Mouse (Mus musculus): ENCODE results near the gene Msh3. TPM values are rescaled to one million over a fixed set of nuclear protein-coding genes. Genes with fewer than 3 reads are reported as not detected.

Msh3 gene
- polyA plus RNA-seq, 1 experiment: 5.4 TPM

GRCm38 (mm10) chr13:92328000-92328399 is 26.8 kb downstream of the Msh3 start:
- H3K79me2 ChIP-seq (ENCODE audit: control insufficient read depth, insufficient read depth): no peaks in the 10 kb centered on the region
- no peak overlapping the region for H3K4me3 ChIP-seq (ENCODE audit: insufficient read depth, poor library complexity, severe bottlenecking)
- H3ac ChIP-seq (ENCODE audit: control insufficient read depth, insufficient read length, low read depth): no peak overlapping the region
- no peaks in the 10 kb centered on the region for H3K79me3 ChIP-seq (ENCODE audit: low read depth)
- no peak for TF ChIP-seq CEBPB (IDR thresholded peaks at IDR 0.05; ENCODE audit: low read depth)
- no peak for TF ChIP-seq USF1 (IDR thresholded peaks at IDR 0.05; ENCODE audit: low read depth)
- TF ChIP-seq MYOD1 (IDR thresholded peaks at IDR 0.05; ENCODE audit: control insufficient read depth, insufficient read length, low read depth): no peak
- H3K36me3 ChIP-seq (ENCODE audit: control insufficient read depth, insufficient read depth): peaks cover 5% of the 10 kb centered on the region
- H3K27me3 ChIP-seq (ENCODE audit: control insufficient read depth, insufficient read depth, insufficient read length): no peaks in the 10 kb centered on the region

- Histone ChIP-seq H3K79me3 (ENCODE audit: low read depth) (no peaks in the 10 kb centered on the region), H3K27me3 (ENCODE audit: control insufficient read depth, insufficient read depth, insufficient read length) (no peaks in the 10 kb centered on the region), H3K4me3 (ENCODE audit: insufficient read depth, poor library complexity, severe bottlenecking) (no peak overlapping the region), H3K36me3 (ENCODE audit: control insufficient read depth, insufficient read depth) (peaks cover 5% of the 10 kb centered on the region), H3ac (ENCODE audit: control insufficient read depth, insufficient read length, low read depth) (no peak overlapping the region), H3K79me2 (ENCODE audit: control insufficient read depth, insufficient read depth) (no peaks in the 10 kb centered on the region)
- TF ChIP-seq MYOG (IDR thresholded peaks at IDR 0.05; ENCODE audit: control insufficient read depth, extremely low read depth, insufficient read length) (no peak), MAX (IDR thresholded peaks at IDR 0.05) (no peak), MYOD1 (IDR thresholded peaks at IDR 0.05; ENCODE audit: control insufficient read depth, insufficient read length, low read depth) (no peak), FOSL1 (IDR thresholded peaks at IDR 0.05; ENCODE audit: insufficient read depth, low read length, poor library complexity, severe bottlenecking) (no peak), USF1 (IDR thresholded peaks at IDR 0.05; ENCODE audit: low read depth) (no peak), CTCF (IDR thresholded peaks at IDR 0.05; ENCODE audit: control insufficient read depth, insufficient read depth, insufficient read length) (no peak), CEBPB (IDR thresholded peaks at IDR 0.05; ENCODE audit: low read depth) (no peak)
These were observed 28.8 kb downstream of the Msh3 start for GRCm38 (mm10) chr13:92326030-92326429.

- Histone ChIP-seq H3K79me2 (ENCODE audit: control insufficient read depth, insufficient read depth) (no peaks in the 10 kb centered on the region), H3K79me3 (ENCODE audit: low read depth) (no peaks in the 10 kb centered on the region), H3K36me3 (ENCODE audit: control insufficient read depth, insufficient read depth) (peaks cover 9% of the 10 kb centered on the region), H3ac (ENCODE audit: control insufficient read depth, insufficient read length, low read depth) (no peak overlapping the region), H3K4me3 (ENCODE audit: insufficient read depth, poor library complexity, severe bottlenecking) (no peak overlapping the region), H3K27me3 (ENCODE audit: control insufficient read depth, insufficient read depth, insufficient read length) (no peaks in the 10 kb centered on the region)
- TF ChIP-seq MYOG (IDR thresholded peaks at IDR 0.05; ENCODE audit: control insufficient read depth, extremely low read depth, insufficient read length) (no peak), MYOD1 (IDR thresholded peaks at IDR 0.05; ENCODE audit: control insufficient read depth, insufficient read length, low read depth) (no peak), USF1 (IDR thresholded peaks at IDR 0.05; ENCODE audit: low read depth) (no peak), CTCF (IDR thresholded peaks at IDR 0.05; ENCODE audit: control insufficient read depth, insufficient read depth, insufficient read length) (no peak), CEBPB (IDR thresholded peaks at IDR 0.05; ENCODE audit: low read depth) (no peak), MAX (IDR thresholded peaks at IDR 0.05) (no peak), FOSL1 (IDR thresholded peaks at IDR 0.05; ENCODE audit: insufficient read depth, low read length, poor library complexity, severe bottlenecking) (no peak)
These were observed 34.0 kb downstream of the Msh3 start for GRCm38 (mm10) chr13:92320770-92321169.

- Histone ChIP-seq H3K79me2 (ENCODE audit: control insufficient read depth, insufficient read depth) (no peaks in the 10 kb centered on the region), H3ac (ENCODE audit: control insufficient read depth, insufficient read length, low read depth) (no peak overlapping the region), H3K27me3 (ENCODE audit: control insufficient read depth, insufficient read depth, insufficient read length) (no peaks in the 10 kb centered on the region), H3K4me3 (ENCODE audit: insufficient read depth, poor library complexity, severe bottlenecking) (no peak overlapping the region), H3K79me3 (ENCODE audit: low read depth) (no peaks in the 10 kb centered on the region), H3K36me3 (ENCODE audit: control insufficient read depth, insufficient read depth) (peaks cover 4% of the 10 kb centered on the region)
- TF ChIP-seq CEBPB (IDR thresholded peaks at IDR 0.05; ENCODE audit: low read depth): no peak
- TF ChIP-seq MYOG (IDR thresholded peaks at IDR 0.05; ENCODE audit: control insufficient read depth, extremely low read depth, insufficient read length): no peak
- no peak for TF ChIP-seq MAX (IDR thresholded peaks at IDR 0.05)
- no peak for TF ChIP-seq USF1 (IDR thresholded peaks at IDR 0.05; ENCODE audit: low read depth)
- no peak for TF ChIP-seq MYOD1 (IDR thresholded peaks at IDR 0.05; ENCODE audit: control insufficient read depth, insufficient read length, low read depth)
- TF ChIP-seq FOSL1 (IDR thresholded peaks at IDR 0.05; ENCODE audit: insufficient read depth, low read length, poor library complexity, severe bottlenecking): no peak
- TF ChIP-seq CTCF (IDR thresholded peaks at IDR 0.05; ENCODE audit: control insufficient read depth, insufficient read depth, insufficient read length): no peak
These were observed 40.2 kb downstream of the Msh3 start for GRCm38 (mm10) chr13:92314613-92315012.

GRCm38 (mm10) chr13:92305680-92306079 is 49.1 kb downstream of the Msh3 start, which contains the start of gene Gm20379:
Gene Gm20379, plus strand, starts transcription at chr13:92305980.
- TF ChIP-seq CEBPB (IDR thresholded peaks at IDR 0.05; ENCODE audit: low read depth): no peak
- no peak for TF ChIP-seq MYOG (IDR thresholded peaks at IDR 0.05; ENCODE audit: control insufficient read depth, extremely low read depth, insufficient read length)
- no peak for TF ChIP-seq MYOD1 (IDR thresholded peaks at IDR 0.05; ENCODE audit: control insufficient read depth, insufficient read length, low read depth)
- no peak for TF ChIP-seq FOSL1 (IDR thresholded peaks at IDR 0.05; ENCODE audit: insufficient read depth, low read length, poor library complexity, severe bottlenecking)
- TF ChIP-seq CTCF (IDR thresholded peaks at IDR 0.05; ENCODE audit: control insufficient read depth, insufficient read depth, insufficient read length): no peak
- no peak for TF ChIP-seq USF1 (IDR thresholded peaks at IDR 0.05; ENCODE audit: low read depth)
- no peak for TF ChIP-seq MAX (IDR thresholded peaks at IDR 0.05)

GRCm38 (mm10) chr13:92304291-92304690 is 50.5 kb downstream of the Msh3 start:
- H3K27me3 ChIP-seq (ENCODE audit: control insufficient read depth, insufficient read depth, insufficient read length): no peaks in the 10 kb centered on the region
- no peaks in the 10 kb centered on the region for H3K79me3 ChIP-seq (ENCODE audit: low read depth)
- peaks cover 3% of the 10 kb centered on the region for H3K36me3 ChIP-seq (ENCODE audit: control insufficient read depth, insufficient read depth)
- TF ChIP-seq MYOD1 (IDR thresholded peaks at IDR 0.05; ENCODE audit: control insufficient read depth, insufficient read length, low read depth) (no peak), CEBPB (IDR thresholded peaks at IDR 0.05; ENCODE audit: low read depth) (no peak), MAX (IDR thresholded peaks at IDR 0.05) (no peak), CTCF (IDR thresholded peaks at IDR 0.05; ENCODE audit: control insufficient read depth, insufficient read depth, insufficient read length) (no peak), MYOG (IDR thresholded peaks at IDR 0.05; ENCODE audit: control insufficient read depth, extremely low read depth, insufficient read length) (no peak), USF1 (IDR thresholded peaks at IDR 0.05; ENCODE audit: low read depth) (no peak), FOSL1 (IDR thresholded peaks at IDR 0.05; ENCODE audit: insufficient read depth, low read length, poor library complexity, severe bottlenecking) (no peak)
- no peak overlapping the region for H3ac ChIP-seq (ENCODE audit: control insufficient read depth, insufficient read length, low read depth)
- no peak overlapping the region for H3K4me3 ChIP-seq (ENCODE audit: insufficient read depth, poor library complexity, severe bottlenecking)
- no peaks in the 10 kb centered on the region for H3K79me2 ChIP-seq (ENCODE audit: control insufficient read depth, insufficient read depth)

More at GRCm38 (mm10) chr13:92305680-92306079, 49.1 kb downstream of the Msh3 start, which contains the start of gene Gm20379:
- no peaks in the 10 kb centered on the region for H3K79me2 ChIP-seq (ENCODE audit: control insufficient read depth, insufficient read depth)
- H3K79me3 ChIP-seq (ENCODE audit: low read depth): no peaks in the 10 kb centered on the region
- no peaks in the 10 kb centered on the region for H3K27me3 ChIP-seq (ENCODE audit: control insufficient read depth, insufficient read depth, insufficient read length)
- H3K4me3 ChIP-seq (ENCODE audit: insufficient read depth, poor library complexity, severe bottlenecking): no peak within 1 kb of the TSS
- peaks cover 3% of the 10 kb centered on the region for H3K36me3 ChIP-seq (ENCODE audit: control insufficient read depth, insufficient read depth)
- H3ac ChIP-seq (ENCODE audit: control insufficient read depth, insufficient read length, low read depth): no peak within 1 kb of the TSS
